Comparison of ENCODE assay signal across 10 mouse cellular contexts in genomic region chr16:87496728-87497127, GRCm38 (mm10). TPM values are rescaled to one million over a fixed set of nuclear protein-coding genes. Genes with fewer than 3 reads are reported as not detected.
DNase-seq lines count a peak whose midpoint lies in the region; ATAC-seq lines count a peak whose summit lies in the region.
"Had no signal": no experiment of that assay in that cellular context is flagged by ENCODE, and none has a peak within 500 bp of the region (broad histone marks: within the 10 kb centered on the region; RNA-seq: fewer than 3 reads in every experiment).

No protein-coding gene starts in this region.

- H3K9ac ChIP-seq in heart, embryonic 15.5 days, result peak overlapping the region; percentile 21; the same call in 1 of the 2 replicates
- H3K9ac ChIP-seq in hindbrain, embryonic 15.5 days, result no peak overlapping the region
- no peak overlapping the region for H3K9ac ChIP-seq in midbrain, embryonic 14.5 days (replicated peaks; ENCODE audit: low read length)

- no peaks in the 10 kb centered on the region for H3K9me3 ChIP-seq in heart, embryonic 15.5 days (replicated peaks)
- H3K9me3 ChIP-seq in embryonic facial prominence, embryonic 10.5 days, result no peaks in the 10 kb centered on the region
- no peaks in the 10 kb centered on the region for H3K9me3 ChIP-seq in hindbrain, embryonic 15.5 days
- no peaks in the 10 kb centered on the region for H3K9me3 ChIP-seq in midbrain, embryonic 14.5 days (ENCODE audit: control insufficient read depth, low read length)

- 81% methylated on average over 2 of the region's 2 CpGs for WGBS in heart, embryonic 15.5 days
- 94% methylated on average over 2 of the region's 2 CpGs for WGBS in embryonic facial prominence, embryonic 10.5 days
- WGBS in hindbrain, embryonic 15.5 days, result 91% methylated on average over 2 of the region's 2 CpGs
- WGBS in midbrain, embryonic 14.5 days, result 90% methylated on average over 2 of the region's 2 CpGs

- H3K27me3 ChIP-seq in heart, embryonic 15.5 days, result no peaks in the 10 kb centered on the region
- no peaks in the 10 kb centered on the region for H3K27me3 ChIP-seq in embryonic facial prominence, embryonic 10.5 days (replicated peaks; ENCODE audit: low read depth, poor library complexity, severe bottlenecking)
- no peaks in the 10 kb centered on the region for H3K27me3 ChIP-seq in hindbrain, embryonic 15.5 days
- no peaks in the 10 kb centered on the region for H3K27me3 ChIP-seq in midbrain, embryonic 14.5 days (ENCODE audit: control insufficient read depth, insufficient read depth, low read length)
- H3K27me3 ChIP-seq: Patski had no signal

- no peak for ATAC-seq in heart, embryonic 15.5 days (replicated peaks; ENCODE audit: insufficient number of reproducible peaks, insufficient read depth, low FRiP score, low read depth)
- no peak for ATAC-seq in hindbrain, embryonic 15.5 days (ENCODE audit: low FRiP score, low read depth)
- ATAC-seq in midbrain, embryonic 14.5 days (ENCODE audit: low FRiP score, low TSS enrichment), result no peak
- ATAC-seq in megakaryocyte progenitor cell, adult 5-6 weeks (replicated peaks; ENCODE audit: poor library complexity), result no peak

- H3K27ac ChIP-seq in heart, embryonic 15.5 days, result no peak overlapping the region
- peak overlapping the region; percentile 97; the same call in 1 of the 2 replicates for H3K27ac ChIP-seq in embryonic facial prominence, embryonic 10.5 days (replicated peaks)
- no peak overlapping the region for H3K27ac ChIP-seq in hindbrain, embryonic 15.5 days (replicated peaks)
- H3K27ac ChIP-seq in midbrain, embryonic 14.5 days (replicated peaks; ENCODE audit: low read depth, low read length), result no peak overlapping the region

- H3K4me2 ChIP-seq in heart, embryonic 15.5 days, result peak overlapping the region; percentile 67
- peak overlapping the region; percentile 83 for H3K4me2 ChIP-seq in hindbrain, embryonic 15.5 days
- H3K4me2 ChIP-seq in midbrain, embryonic 14.5 days (ENCODE audit: low read length), result peak overlapping the region; percentile 82

- intact Hi-C loops in heart, postnatal 36 days (cut with DNase I), result loop anchor here (5.0 kb wide), 1 partner anchor 201 kb away; the partner anchor contains the start of gene Bach1

- peaks cover 23% of the 10 kb centered on the region for H3K36me3 ChIP-seq in heart, embryonic 15.5 days
- peaks cover 26% of the 10 kb centered on the region for H3K36me3 ChIP-seq in embryonic facial prominence, embryonic 10.5 days (replicated peaks)
- peaks cover 21% of the 10 kb centered on the region for H3K36me3 ChIP-seq in hindbrain, embryonic 15.5 days
- peaks cover 20% of the 10 kb centered on the region for H3K36me3 ChIP-seq in midbrain, embryonic 14.5 days (ENCODE audit: control insufficient read depth, insufficient read depth, low read length)

- peak overlapping the region; percentile 20; the same call in 1 of the 2 replicates for H3K4me3 ChIP-seq in heart, embryonic 15.5 days
- peak overlapping the region; percentile 94 for H3K4me3 ChIP-seq in embryonic facial prominence, embryonic 10.5 days
- 0 out of 2 replicates have a peak overlapping the region, but pooled peaks have one; percentile 61 for H3K4me3 ChIP-seq in hindbrain, embryonic 15.5 days
- peak overlapping the region; percentile 73; the same call in 1 of the 2 replicates for H3K4me3 ChIP-seq in midbrain, embryonic 14.5 days (replicated peaks; ENCODE audit: low read depth, low read length)

- DNase-seq in heart, postnatal 36 days, result no peak
- DNase-seq in embryonic facial prominence, embryonic 10.5 days (ENCODE audit: low spot score), result no peak
- DNase-seq in midbrain, embryonic 14.5 days, result no peak
- DNase-seq in right cerebral cortex, postnatal 25 days, result no peak
- no peak for DNase-seq in left cerebral cortex, adult 18-20 months (ENCODE audit: low spot score in 2 of 2)
- DNase-seq: layer of hippocampus, adult 9-11 months had no signal

- H3K4me1 ChIP-seq in heart, embryonic 15.5 days (replicated peaks), result peaks cover 25% of the 10 kb centered on the region
- H3K4me1 ChIP-seq in embryonic facial prominence, embryonic 10.5 days, result peaks cover 23% of the 10 kb centered on the region
- peaks cover 23% of the 10 kb centered on the region for H3K4me1 ChIP-seq in hindbrain, embryonic 15.5 days (replicated peaks)
- H3K4me1 ChIP-seq in midbrain, embryonic 14.5 days (ENCODE audit: control insufficient read depth, insufficient read depth, low read length), result peaks cover 15% of the 10 kb centered on the region

RNA-seq across cellular contexts. Expression of gene Cct8, which starts 1.1 kb away (rescaled TPM):
- 282 and 291 TPM in 2 replicates for polyA plus RNA-seq in heart, embryonic 15.5 days (2015; fragmentation: Nextera tagmentation; extraction: Ambion mirVana)
- total RNA-seq in heart, postnatal 36 days (2021), result 100 to 1,000 TPM; 167 to 169 TPM
- polyA plus RNA-seq in embryonic facial prominence, embryonic 10.5 days (2016; fragmentation: Nextera tagmentation; extraction: Ambion mirVana), result 691 and 710 TPM in 2 replicates
- polyA plus RNA-seq in hindbrain, embryonic 15.5 days (2015; fragmentation: Nextera tagmentation; extraction: Ambion mirVana), result 375 and 387 TPM in 2 replicates
- polyA plus RNA-seq in midbrain, embryonic 14.5 days (2014; fragmentation: Nextera tagmentation; extraction: Ambion mirVana), result 439 and 493 TPM in 2 replicates
- 335 and 348 TPM in 2 replicates for total RNA-seq in megakaryocyte progenitor cell, adult 5-6 weeks (2015)
- 660 and 918 TPM in 2 replicates for total RNA-seq in megakaryocyte progenitor cell, adult 5-6 weeks (2017)
- total RNA-seq in left cerebral cortex, adult 18-20 months (2021), result 100 to 1,000 TPM; 180 to 183 TPM

RNA-seq across cellular contexts. Expression of gene Usp16, which starts 42.2 kb away (rescaled TPM):
- polyA plus RNA-seq in heart, embryonic 15.5 days (2015; fragmentation: Nextera tagmentation; extraction: Ambion mirVana), result 33.2 and 36.8 TPM in 2 replicates
- 10 to 100 TPM; 36.4 to 38.7 TPM for total RNA-seq in heart, postnatal 36 days (2021)
- polyA plus RNA-seq in embryonic facial prominence, embryonic 10.5 days (2016; fragmentation: Nextera tagmentation; extraction: Ambion mirVana), result 38.3 and 42.8 TPM in 2 replicates
- 42.9 and 50.6 TPM in 2 replicates for polyA plus RNA-seq in hindbrain, embryonic 15.5 days (2015; fragmentation: Nextera tagmentation; extraction: Ambion mirVana)
- 50.2 and 62.8 TPM in 2 replicates for polyA plus RNA-seq in midbrain, embryonic 14.5 days (2014; fragmentation: Nextera tagmentation; extraction: Ambion mirVana)
- 86.5 and 92.9 TPM in 2 replicates for total RNA-seq in megakaryocyte progenitor cell, adult 5-6 weeks (2015)
- 96.9 and 121 TPM in 2 replicates for total RNA-seq in megakaryocyte progenitor cell, adult 5-6 weeks (2017)
- 10 to 100 TPM; 36.7 to 44.2 TPM for total RNA-seq in left cerebral cortex, adult 18-20 months (2021)

RNA-seq across cellular contexts. Expression of gene Rwdd2b, which starts 56.4 kb away (rescaled TPM):
- 10.9 and 11.1 TPM in 2 replicates for polyA plus RNA-seq in heart, embryonic 15.5 days (2015; fragmentation: Nextera tagmentation; extraction: Ambion mirVana)
- 1 to 10 TPM; 4.8 to 6.2 TPM for total RNA-seq in heart, postnatal 36 days (2021)
- polyA plus RNA-seq in embryonic facial prominence, embryonic 10.5 days (2016; fragmentation: Nextera tagmentation; extraction: Ambion mirVana), result 11.3 and 12.7 TPM in 2 replicates
- 14.6 and 15.2 TPM in 2 replicates for polyA plus RNA-seq in hindbrain, embryonic 15.5 days (2015; fragmentation: Nextera tagmentation; extraction: Ambion mirVana)
- 13.4 and 14.5 TPM in 2 replicates for polyA plus RNA-seq in midbrain, embryonic 14.5 days (2014; fragmentation: Nextera tagmentation; extraction: Ambion mirVana)
- total RNA-seq in megakaryocyte progenitor cell, adult 5-6 weeks (2015), result 8.4 and 9.8 TPM in 2 replicates
- total RNA-seq in megakaryocyte progenitor cell, adult 5-6 weeks (2017), result 14.3 and 22.5 TPM in 2 replicates
- total RNA-seq in left cerebral cortex, adult 18-20 months (2021), result 1 to 10 TPM; 8.7 to 9.7 TPM

RNA-seq across cellular contexts. Expression of gene Map3k7cl, which starts 56.4 kb away (rescaled TPM):
- polyA plus RNA-seq in heart, embryonic 15.5 days (2015; fragmentation: Nextera tagmentation; extraction: Ambion mirVana), result 1.0 and 1.3 TPM in 2 replicates
- 1 to 10 TPM; 1.9 to 2.1 TPM for total RNA-seq in heart, postnatal 36 days (2021)
- not detected in 2 replicates for polyA plus RNA-seq in embryonic facial prominence, embryonic 10.5 days (2016; fragmentation: Nextera tagmentation; extraction: Ambion mirVana)
- not detected in 2 replicates for polyA plus RNA-seq in hindbrain, embryonic 15.5 days (2015; fragmentation: Nextera tagmentation; extraction: Ambion mirVana)
- not detected in 2 replicates for polyA plus RNA-seq in midbrain, embryonic 14.5 days (2014; fragmentation: Nextera tagmentation; extraction: Ambion mirVana)
- not detected in 2 replicates for total RNA-seq in megakaryocyte progenitor cell, adult 5-6 weeks (2015)
- total RNA-seq in megakaryocyte progenitor cell, adult 5-6 weeks (2017), result not detected in 2 replicates
- under 1 TPM; 0.37 to 0.47 TPM for total RNA-seq in left cerebral cortex, adult 18-20 months (2021)

Comparison
In these comparisons a context has a peak if more than half of its experiments do, and no peak if none do; other contexts are left out.
1. H3K4me3 ChIP-seq: peak in every context shown above with its lines; median percentile 94 in embryonic facial prominence, embryonic 10.5 days; 73 in midbrain, embryonic 14.5 days; 61 in hindbrain, embryonic 15.5 days; 20 in heart, embryonic 15.5 days.